Mouse (Mus musculus) liver, embryonic 11.5 days (tissue): ENCODE results near the gene Comp. TPM values are rescaled to one million over a fixed set of nuclear protein-coding genes. Genes with fewer than 3 reads are reported as not detected.
A peak's percentile ranks its signal among the peaks of the same experiment; 100 is the strongest.

Source experiments
- ATAC-seq: fragments of 200-750 bp; cut with Nextera tagmentation; replicated peaks from 2 replicates; pipeline ENCODE4 v1.8.0; 2017; ENCODE audit warnings: moderate number of reproducible peaks, mild to moderate bottlenecking, moderate TSS enrichment, moderate library complexity; ENCODE audit not compliant: low FRiP score
- DNase-seq: peaks from one replicate; pipeline ENCODE4 v3.0.0-alpha.2; 2017; ENCODE audit warnings: low spot score
- H3K27ac ChIP-seq: fragments of 300-500 bp; sonication (generic); 2 replicates; pipeline ENCODE4 v1.5.1; 2014; ENCODE audit warnings: mild to moderate bottlenecking, low read depth, low read length, control low read depth
- H3K27me3 ChIP-seq: fragments of 300-500 bp; sonication (generic); replicated peaks from 2 replicates; pipeline ENCODE4 v1.6.1; 2014; ENCODE audit warnings: low read length, mixed read lengths; ENCODE audit not compliant: control insufficient read depth, insufficient read depth
- H3K36me3 ChIP-seq: fragments of 300-500 bp; sonication (generic); 2 replicates; pipeline ENCODE4 v1.6.1; 2014; ENCODE audit warnings: mild to moderate bottlenecking, low read length, moderate library complexity, mixed read lengths; ENCODE audit not compliant: control insufficient read depth, insufficient read depth
- H3K4me1 ChIP-seq: fragments of 300-500 bp; sonication (generic); replicated peaks from 2 replicates; pipeline ENCODE4 v1.6.1; 2014; ENCODE audit warnings: low read length, mixed read lengths; ENCODE audit not compliant: control insufficient read depth, insufficient read depth
- H3K4me2 ChIP-seq: fragments of 300-500 bp; sonication (generic); 2 replicates; pipeline ENCODE4 v1.6.1; 2014; ENCODE audit warnings: mild to moderate bottlenecking, control low read depth, moderate library complexity
- H3K4me3 ChIP-seq: fragments of 300-500 bp; sonication (generic); 2 replicates; pipeline ENCODE4 v1.5.1; 2014; ENCODE audit warnings: low read depth, low read length, control low read depth
- H3K9ac ChIP-seq: fragments of 300-500 bp; sonication (generic); 2 replicates; pipeline ENCODE4 v1.6.1; 2014; ENCODE audit warnings: low read depth, low read length, control low read depth
- H3K9me3 ChIP-seq: fragments of 300-500 bp; sonication (generic); 2 replicates; pipeline ENCODE4 v1.6.1; 2016; ENCODE audit warnings: low read length, inconsistent platforms, mixed read lengths; ENCODE audit not compliant: control insufficient read depth
- WGBS: fragments of 180-500 bp; shearing (Covaris S2); extraction: QIAGEN DNeasy Blood & Tissue Kit; methylation state at CpG from one replicate; pipeline ENCODE4 v1.1.7; 2014; 5-methylcytosine and 5-hydroxymethylcytosine counted together
- polyA plus RNA-seq: library from polyadenylated mRNA; unstranded; fragments of >200 nt; fragmentation: Nextera tagmentation; extraction: Ambion mirVana; gene quantifications from 2 replicates; pipeline ENCODE4 v1.2.1, GENCODE M21; 2014

Comp gene
- polyA plus RNA-seq, 1 experiment from 2014 or later: 0.48 TPM

DNA sequence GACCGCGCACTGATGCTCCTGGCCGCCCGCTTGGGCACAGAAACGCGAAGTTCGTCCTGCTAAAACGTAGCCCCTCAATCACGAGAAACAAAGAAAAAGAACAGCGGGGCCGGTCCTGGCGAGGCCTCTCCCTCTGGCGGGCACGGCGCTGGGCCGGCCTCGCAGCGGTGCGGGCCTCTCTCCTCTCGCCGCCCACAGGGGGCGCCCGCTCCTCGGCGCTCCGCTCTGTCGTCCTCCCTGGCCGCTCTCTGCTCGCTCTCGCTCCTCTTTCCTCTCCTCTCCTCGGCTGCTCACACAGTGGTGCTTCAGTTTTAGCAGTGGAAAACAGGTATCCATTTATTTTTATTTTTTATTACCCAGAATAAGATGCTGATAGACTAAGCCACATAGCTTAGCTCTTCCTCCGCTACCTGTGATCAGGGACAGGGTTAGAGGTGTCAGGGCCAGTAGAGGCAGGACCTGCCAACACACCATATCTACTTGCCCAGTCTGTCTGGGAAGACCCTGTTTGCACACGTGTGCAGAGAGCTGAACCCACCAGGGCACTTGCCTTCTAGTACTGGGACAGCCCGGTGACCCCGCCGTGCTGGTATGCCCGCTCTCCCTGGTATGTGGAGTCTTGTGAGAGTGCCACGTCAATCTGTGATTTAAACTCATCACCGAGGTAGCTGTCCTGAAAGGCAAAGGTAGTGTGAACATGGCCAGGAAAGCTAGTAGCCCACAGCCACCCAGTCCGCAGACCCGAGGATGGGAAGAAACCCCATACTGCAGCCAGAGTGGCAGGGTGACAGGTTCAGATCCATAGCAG is 41.1 kb upstream of the Comp start:
- WGBS: 45% methylated on average over 41 of the region's 41 CpGs
- Histone ChIP-seq H3K27ac (no peak overlapping the region), H3K36me3 (peaks cover 59% of the 10 kb centered on the region), H3K9me3 (no peaks in the 10 kb centered on the region; the same call in 1 of the 2 replicates), H3K4me3 (no peak overlapping the region), H3K4me2 (no peak overlapping the region), H3K27me3 (no peaks in the 10 kb centered on the region; the same call in 1 of the 2 replicates), H3K9ac (no peak overlapping the region), H3K4me1 (peaks cover 34% of the 10 kb centered on the region)
- ATAC-seq (peak; percentile 57), DNase-seq (peak; percentile 72)

DNA sequence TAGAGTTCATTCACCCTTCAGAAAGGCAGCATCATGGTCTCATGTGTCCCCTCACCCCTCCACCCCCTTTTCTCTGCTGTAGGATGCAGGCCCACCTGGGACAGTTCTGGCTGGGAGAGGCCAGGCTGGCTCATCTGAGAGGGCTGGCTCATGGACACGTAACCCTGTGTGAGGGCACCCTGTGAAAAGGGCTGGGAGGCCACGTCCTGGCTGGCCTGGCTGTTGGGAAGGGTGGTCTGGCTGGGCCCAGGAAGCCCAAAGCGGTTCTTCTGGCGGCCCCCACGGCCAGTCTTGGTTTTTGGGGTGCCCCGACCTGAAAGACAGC is 40.5 kb upstream of the Comp start:
- H3K4me3 ChIP-seq: no peak overlapping the region
- peaks cover 33% of the 10 kb centered on the region for H3K4me1 ChIP-seq
- no peaks in the 10 kb centered on the region for H3K9me3 ChIP-seq
- H3K27ac ChIP-seq: no peak overlapping the region
- no peak overlapping the region for H3K4me2 ChIP-seq
- H3K36me3 ChIP-seq: peaks cover 64% of the 10 kb centered on the region
- H3K27me3 ChIP-seq: no peaks in the 10 kb centered on the region; the same call in 1 of the 2 replicates
- ATAC-seq (no peak), DNase-seq (no peak)
- no peak overlapping the region for H3K9ac ChIP-seq
- WGBS: 94% methylated on average over 6 of the region's 6 CpGs

DNA sequence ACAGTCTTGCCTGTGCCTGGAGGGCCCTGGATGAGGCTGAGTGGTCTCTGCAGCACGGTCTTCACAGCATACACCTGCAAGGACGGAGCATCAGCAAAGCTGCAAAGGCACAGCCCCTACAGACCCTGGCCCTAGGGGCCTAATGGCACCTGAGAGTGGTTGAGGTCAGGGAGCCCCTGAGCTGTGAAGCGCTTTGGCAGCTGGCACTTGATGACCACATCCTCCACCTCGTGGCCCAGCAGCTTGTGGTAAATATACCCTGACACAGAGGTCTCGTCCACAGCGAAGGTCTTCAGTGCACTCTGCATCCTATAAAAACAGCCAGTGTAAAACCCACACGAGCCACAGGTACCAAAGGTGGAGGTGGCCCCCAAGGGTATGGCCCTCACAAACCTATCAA is 34.4 kb upstream of the Comp start:
- Histone ChIP-seq H3K4me2 (no peak overlapping the region), H3K9ac (no peak overlapping the region), H3K27ac (no peak overlapping the region), H3K27me3 (no peaks in the 10 kb centered on the region), H3K36me3 (peaks cover 89% of the 10 kb centered on the region), H3K4me1 (no peaks in the 10 kb centered on the region; the same call in 1 of the 2 replicates), H3K9me3 (no peaks in the 10 kb centered on the region), H3K4me3 (no peak overlapping the region)
- 91% methylated on average over 7 of the region's 7 CpGs for WGBS
- no peak for ATAC-seq
- no peak for DNase-seq

DNA sequence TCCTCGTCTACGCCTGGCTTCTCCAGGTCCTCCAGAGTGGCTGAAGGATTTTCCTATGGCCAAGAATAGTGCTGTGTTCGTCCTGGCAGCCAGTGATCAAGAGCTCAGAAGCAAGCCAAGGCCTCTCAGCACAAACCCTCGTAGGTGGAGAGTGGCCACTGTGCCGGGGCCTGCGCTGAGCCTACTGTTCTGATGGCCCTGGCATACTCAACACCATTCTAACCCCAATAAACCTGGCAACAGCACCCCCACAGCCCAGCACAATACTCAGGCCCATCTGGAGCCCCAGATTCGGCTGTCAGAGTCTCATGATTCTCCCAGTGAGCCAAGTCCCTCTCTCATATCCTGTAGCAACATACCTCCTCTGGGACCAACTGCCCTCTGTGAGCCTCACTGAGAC is 32.7 kb upstream of the Comp start:
- 92% methylated on average over 7 of the region's 7 CpGs for WGBS
- H3K4me3 ChIP-seq: no peak overlapping the region

DNA sequence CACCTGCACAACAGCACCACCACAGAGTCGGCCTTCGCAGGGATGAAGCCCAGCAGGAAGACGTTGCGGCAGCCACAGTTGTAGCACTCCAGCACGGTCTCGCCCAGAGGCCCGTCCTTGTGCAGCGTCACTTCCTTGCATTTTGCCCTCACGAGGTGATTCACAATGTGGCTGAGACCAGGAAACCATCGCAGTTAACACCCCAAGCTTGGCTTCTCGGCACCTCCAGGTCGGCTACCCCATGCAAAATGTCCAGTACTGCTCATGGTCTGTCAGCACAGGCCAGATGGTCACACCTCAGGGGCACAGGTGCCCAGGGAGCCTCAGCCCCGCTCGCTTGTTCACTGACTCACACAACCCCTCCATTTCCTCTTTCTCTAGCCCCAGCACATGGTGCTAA is 31.4 kb upstream of the Comp start:
- Histone ChIP-seq H3K4me1 (peaks cover 19% of the 10 kb centered on the region), H3K4me2 (no peak overlapping the region), H3K9me3 (no peaks in the 10 kb centered on the region), H3K27me3 (no peaks in the 10 kb centered on the region), H3K9ac (no peak overlapping the region), H3K36me3 (peaks cover 63% of the 10 kb centered on the region), H3K27ac (no peak overlapping the region), H3K4me3 (no peak overlapping the region)
- ATAC-seq (no peak), DNase-seq (no peak)
- 87% methylated on average over 14 of the region's 14 CpGs for WGBS

More for the DNA sequence above, 32.7 kb upstream of the Comp start:
- peaks cover 73% of the 10 kb centered on the region for H3K36me3 ChIP-seq
- peaks cover 11% of the 10 kb centered on the region for H3K4me1 ChIP-seq
- H3K27me3 ChIP-seq: no peaks in the 10 kb centered on the region
- H3K27ac ChIP-seq: no peak overlapping the region
- ATAC-seq (no peak), DNase-seq (no peak)
- no peaks in the 10 kb centered on the region for H3K9me3 ChIP-seq
- H3K4me2 ChIP-seq: no peak overlapping the region
- no peak overlapping the region for H3K9ac ChIP-seq

DNA sequence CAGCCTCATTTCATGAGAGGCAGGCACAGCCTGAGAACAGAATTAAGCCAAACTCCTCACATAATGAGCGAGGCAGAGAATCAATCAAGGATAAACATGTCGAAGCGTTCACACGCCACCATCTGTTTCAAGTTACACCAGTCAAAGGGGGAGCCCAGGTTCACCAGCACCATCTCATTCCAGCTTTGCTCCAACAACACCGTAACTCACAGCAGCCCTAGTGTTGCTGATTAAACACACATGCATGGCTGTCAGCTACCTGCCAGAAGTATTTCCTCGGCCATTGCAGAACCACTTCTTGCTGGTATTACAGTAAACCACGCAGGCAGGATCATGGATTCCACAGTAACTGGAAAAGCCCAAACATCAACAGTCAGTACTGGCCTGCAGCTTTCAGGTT is 30.3 kb upstream of the Comp start:
- 78% methylated on average over 7 of the region's 7 CpGs for WGBS
- DNase-seq (no peak), ATAC-seq (no peak)
- H3K4me3 ChIP-seq: no peak overlapping the region
- peaks cover 25% of the 10 kb centered on the region for H3K4me1 ChIP-seq
- no peak overlapping the region for H3K9ac ChIP-seq
- H3K4me2 ChIP-seq: no peak overlapping the region
- no peaks in the 10 kb centered on the region for H3K27me3 ChIP-seq
- no peak overlapping the region for H3K27ac ChIP-seq
- H3K36me3 ChIP-seq: peaks cover 55% of the 10 kb centered on the region
- no peaks in the 10 kb centered on the region for H3K9me3 ChIP-seq

DNA sequence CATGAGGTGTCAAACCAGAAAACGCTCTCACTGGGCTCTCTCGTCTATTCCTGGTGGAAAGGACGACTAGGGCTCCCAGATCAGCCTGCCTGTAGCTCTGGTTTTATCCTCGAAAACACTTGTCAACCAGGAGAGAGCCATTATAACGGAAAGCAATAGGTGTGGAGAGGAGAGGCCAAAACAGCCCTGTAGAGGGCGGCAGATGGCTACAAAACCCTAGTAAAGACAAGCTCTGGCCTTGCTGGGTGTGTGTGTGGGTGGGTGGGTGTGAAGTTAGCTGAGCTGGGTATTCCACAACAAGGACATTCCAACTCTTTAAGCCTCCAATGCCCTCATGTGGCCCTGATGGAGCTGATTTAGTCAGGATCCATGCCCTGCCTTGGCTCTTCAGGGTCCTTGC is 29.7 kb upstream of the Comp start:
- H3K4me3 ChIP-seq: no peak overlapping the region
- ATAC-seq: no peak; the same call in 1 of the 2 replicates

DNA sequence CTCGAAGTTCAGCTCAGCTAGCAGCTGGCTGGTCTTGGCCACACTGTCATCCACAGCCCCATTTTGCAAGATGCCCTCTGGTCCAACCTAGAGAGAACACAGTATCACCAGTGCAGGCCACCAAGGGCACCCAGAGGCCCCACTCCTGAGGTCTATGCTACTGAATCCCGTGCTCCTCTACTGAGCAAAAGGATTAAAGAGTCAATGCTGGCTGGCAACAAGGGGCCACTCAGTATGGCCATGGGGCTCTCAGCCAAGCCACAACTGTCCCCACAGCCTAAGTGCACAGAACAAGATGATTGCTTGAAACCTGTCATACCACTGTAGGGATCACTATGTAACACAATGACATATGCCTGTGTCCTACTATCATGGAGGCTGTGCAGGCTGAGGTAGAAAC is 29.1 kb upstream of the Comp start:
- no peak overlapping the region for H3K4me2 ChIP-seq
- ATAC-seq: no peak
- no peaks in the 10 kb centered on the region for H3K27me3 ChIP-seq
- no peak overlapping the region; the same call in 1 of the 2 replicates for H3K27ac ChIP-seq
- H3K4me1 ChIP-seq: peaks cover 37% of the 10 kb centered on the region
- no peaks in the 10 kb centered on the region for H3K9me3 ChIP-seq
- H3K4me3 ChIP-seq: no peak overlapping the region
- DNase-seq: no peak
- 77% methylated on average over 2 of the region's 2 CpGs for WGBS
- no peak overlapping the region for H3K9ac ChIP-seq
- peaks cover 49% of the 10 kb centered on the region for H3K36me3 ChIP-seq

More for the DNA sequence above, 29.7 kb upstream of the Comp start:
- H3K4me1 ChIP-seq: peaks cover 31% of the 10 kb centered on the region
- peaks cover 52% of the 10 kb centered on the region for H3K36me3 ChIP-seq
- H3K9ac ChIP-seq: no peak overlapping the region
- no peak overlapping the region; the same call in 1 of the 2 replicates for H3K27ac ChIP-seq
- 71% methylated on average over 6 of the region's 6 CpGs for WGBS
- H3K9me3 ChIP-seq: no peaks in the 10 kb centered on the region
- H3K27me3 ChIP-seq: no peaks in the 10 kb centered on the region
- H3K4me2 ChIP-seq: no peak overlapping the region
- no peak for DNase-seq

DNA sequence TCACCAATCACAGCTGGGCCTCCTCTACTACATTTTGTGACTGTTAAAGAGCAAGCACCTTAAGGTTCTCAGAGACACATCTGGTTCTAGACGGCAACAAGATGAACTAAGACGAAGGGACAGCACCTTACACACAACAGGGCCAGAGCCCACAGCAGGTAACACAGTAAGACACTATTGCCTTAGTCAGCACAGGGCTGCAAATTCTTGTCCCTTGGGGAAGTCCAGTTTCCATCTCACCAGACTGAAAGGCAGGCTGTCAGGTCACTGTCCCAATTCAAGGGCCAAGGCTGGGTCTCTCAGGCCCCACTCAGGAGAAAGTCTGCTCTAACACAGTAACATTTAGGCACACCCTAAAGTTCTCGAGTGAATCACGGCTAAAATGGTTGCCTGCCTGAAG is 25.9 kb upstream of the Comp start:
- Histone ChIP-seq H3K4me1 (peaks cover 64% of the 10 kb centered on the region), H3K9ac (no peak overlapping the region)
- WGBS: 85% methylated on average over 4 of the region's 4 CpGs

More for the DNA sequence above, 25.9 kb upstream of the Comp start:
- DNase-seq: no peak
- no peak overlapping the region for H3K4me2 ChIP-seq
- H3K36me3 ChIP-seq: peaks cover 22% of the 10 kb centered on the region
- H3K4me3 ChIP-seq: no peak overlapping the region
- no peaks in the 10 kb centered on the region for H3K27me3 ChIP-seq
- ATAC-seq: no peak
- H3K9me3 ChIP-seq: no peaks in the 10 kb centered on the region
- no peak overlapping the region for H3K27ac ChIP-seq
